Mouse (Mus musculus): ENCODE measurements at regions not wholly inside any gene's neighbourhood (a gene's known extent, or its start where the extent isn't known, plus 50 kb on each side); places are given as distances from the start of the nearest gene placed in this dataset.
A peak's percentile ranks its signal among the peaks of the same experiment; 100 is the strongest.

DNA sequence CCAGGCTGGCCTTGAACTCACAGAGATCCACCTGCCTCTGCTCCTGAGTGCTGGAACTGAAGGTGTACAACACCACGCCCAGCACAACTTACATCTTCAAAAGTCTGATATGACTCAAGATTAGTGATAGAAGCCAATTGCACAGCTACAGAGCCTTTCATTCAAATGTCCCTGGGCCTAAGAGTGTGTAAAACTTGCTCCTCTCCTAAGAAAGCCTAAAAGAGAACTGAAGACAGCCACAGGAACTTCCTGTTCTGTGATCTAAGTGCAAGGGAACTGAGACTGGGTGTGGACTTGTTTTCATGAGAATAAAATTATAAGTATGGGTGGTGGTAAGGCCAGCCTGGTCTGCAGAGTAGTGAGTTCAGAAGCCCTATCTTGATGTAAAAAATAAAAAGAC is 52.5 kb upstream of the Kdm7a start:
- H3K9me3 ChIP-seq (replicated peaks; ENCODE audit: insufficient read depth, low read length) = no peaks in the 10 kb centered on the region
- H3K27ac ChIP-seq (ENCODE audit: control insufficient read depth, low read depth, low read length) = no peak overlapping the region
- DNase-seq (ENCODE audit: low read depth, low spot score) = peak; percentile 42
- no peak overlapping the region for H3K9ac ChIP-seq (ENCODE audit: control insufficient read depth, low read depth, low read length, poor library complexity, severe bottlenecking)
- TF ChIP-seq MAZ (IDR thresholded peaks at IDR 0.05; ENCODE audit: low read depth, low read length) (no peak), ETS1 (IDR thresholded peaks at IDR 0.05; ENCODE audit: low read depth, low read length) (no peak), BHLHE40 (IDR thresholded peaks at IDR 0.05; ENCODE audit: borderline replicate concordance, low read depth, low read length) (no peak), ZKSCAN1 (IDR thresholded peaks at IDR 0.05; ENCODE audit: low read depth, low read length) (no peak), ZC3H11A (IDR thresholded peaks at IDR 0.05; ENCODE audit: low read depth, low read length) (no peak), CHD1 (IDR thresholded peaks at IDR 0.05; ENCODE audit: low read depth, low read length) (no peak), MAFK (IDR thresholded peaks at IDR 0.05; ENCODE audit: borderline replicate concordance, low read depth, low read length) (no peak), MEF2A (IDR thresholded peaks at IDR 0.05; ENCODE audit: extremely low read depth, insufficient replicate concordance, low read depth, low read length, poor library complexity, severe bottlenecking) (no peak), RAD21 (IDR thresholded peaks at IDR 0.05; ENCODE audit: low read depth, low read length) (no peak)
- no peak overlapping the region for H3K4me3 ChIP-seq (ENCODE audit: control insufficient read depth in 1 of 2, insufficient read depth in 1 of 2, low read depth in 2 of 2, low read length in 2 of 2)
- no peaks in the 10 kb centered on the region for H3K4me1 ChIP-seq (ENCODE audit: control insufficient read depth in 1 of 2, insufficient read depth in 2 of 2, low read length in 2 of 2)
- H3K79me2 ChIP-seq (ENCODE audit: control insufficient read depth, insufficient read depth, low read length, poor library complexity) = no peaks in the 10 kb centered on the region
- H3K27me3 ChIP-seq (ENCODE audit: control insufficient read depth in 1 of 2, insufficient read depth in 2 of 2, low read length in 2 of 2) = no peaks in the 10 kb centered on the region
- H3K36me3 ChIP-seq (ENCODE audit: control insufficient read depth in 1 of 2, insufficient read depth in 2 of 2, low read length in 2 of 2) = no peaks in the 10 kb centered on the region

DNA sequence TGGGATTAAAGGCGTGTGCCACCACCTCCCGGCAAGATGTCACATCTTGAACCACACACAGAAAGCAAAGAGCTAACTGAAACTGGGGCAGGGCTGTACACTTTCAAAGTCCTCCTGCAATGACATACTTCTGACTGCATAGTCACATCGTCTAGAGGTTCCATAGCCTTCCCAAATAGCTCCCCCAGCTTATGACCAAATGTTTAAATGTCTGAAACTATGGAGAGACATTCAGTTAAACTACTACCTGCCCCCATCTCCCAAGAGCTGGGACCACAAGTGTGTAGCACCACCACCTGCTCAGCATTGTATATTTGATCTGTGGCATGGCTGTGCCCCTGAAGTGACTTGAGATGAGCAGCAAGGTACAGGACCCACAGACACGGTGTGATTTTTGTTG is 52.1 kb upstream of the Kdm7a start:
- DNase-seq (ENCODE audit: low read depth, low spot score) = no peak
- H3K9me3 ChIP-seq (replicated peaks; ENCODE audit: insufficient read depth, low read length) = no peaks in the 10 kb centered on the region
- H3K79me2 ChIP-seq (ENCODE audit: control insufficient read depth, insufficient read depth, low read length, poor library complexity) = no peaks in the 10 kb centered on the region
- H3K27ac ChIP-seq (ENCODE audit: control insufficient read depth, low read depth, low read length) = no peak overlapping the region
- no peaks in the 10 kb centered on the region for H3K36me3 ChIP-seq (ENCODE audit: control insufficient read depth in 1 of 2, insufficient read depth in 2 of 2, low read length in 2 of 2)
- no peaks in the 10 kb centered on the region for H3K27me3 ChIP-seq (ENCODE audit: control insufficient read depth in 1 of 2, insufficient read depth in 2 of 2, low read length in 2 of 2)
- no peak overlapping the region for H3K9ac ChIP-seq (ENCODE audit: control insufficient read depth, low read depth, low read length, poor library complexity, severe bottlenecking)
- TF ChIP-seq CTCF (IDR thresholded peaks at IDR 0.05 in 2 of 3, conservative IDR thresholded peaks at IDR 0.05 in 1 of 3; ENCODE audit: control insufficient read depth in 1 of 3, insufficient read depth in 1 of 3, low read depth in 2 of 3, low read length in 3 of 3, poor library complexity in 1 of 3, severe bottlenecking in 1 of 3) (no peak), HCFC1 (IDR thresholded peaks at IDR 0.05; ENCODE audit: low read depth, low read length) (no peak), USF1 (IDR thresholded peaks at IDR 0.05; ENCODE audit: low read depth, low read length) (no peak), MYB (IDR thresholded peaks at IDR 0.05; ENCODE audit: low read depth, low read length) (no peak), USF2 (IDR thresholded peaks at IDR 0.05; ENCODE audit: borderline replicate concordance in 1 of 2, insufficient read depth in 1 of 2, low read depth in 1 of 2, low read length in 2 of 2) (no peak), POLR2A (IDR thresholded peaks at IDR 0.05; ENCODE audit: control insufficient read depth in 1 of 2, insufficient read depth in 1 of 2, low read depth in 1 of 2, low read length in 2 of 2, poor library complexity in 1 of 2) (no peak), NRF1 (IDR thresholded peaks at IDR 0.05; ENCODE audit: insufficient read depth, low read depth, low read length, poor library complexity, severe bottlenecking) (no peak), TBP (IDR thresholded peaks at IDR 0.05; ENCODE audit: low read depth, low read length) (no peak), BHLHE40 (IDR thresholded peaks at IDR 0.05; ENCODE audit: borderline replicate concordance, low read depth, low read length) (no peak), MEF2A (IDR thresholded peaks at IDR 0.05; ENCODE audit: extremely low read depth, insufficient replicate concordance, low read depth, low read length, poor library complexity, severe bottlenecking) (no peak), RAD21 (IDR thresholded peaks at IDR 0.05; ENCODE audit: low read depth, low read length) (no peak), E2F4 (IDR thresholded peaks at IDR 0.05; ENCODE audit: borderline replicate concordance, low read depth, low read length) (no peak), MAFK (IDR thresholded peaks at IDR 0.05; ENCODE audit: borderline replicate concordance, low read depth, low read length) (no peak), MXI1 (IDR thresholded peaks at IDR 0.05; ENCODE audit: low read depth, low read length) (no peak), KAT2A (conservative IDR thresholded peaks at IDR 0.05; ENCODE audit: low read depth, low read length) (no peak), CHD1 (IDR thresholded peaks at IDR 0.05; ENCODE audit: low read depth, low read length) (no peak)
- H3K4me1 ChIP-seq (ENCODE audit: control insufficient read depth in 1 of 2, insufficient read depth in 2 of 2, low read length in 2 of 2) = no peaks in the 10 kb centered on the region
- no peak overlapping the region for H3K4me3 ChIP-seq (ENCODE audit: control insufficient read depth in 1 of 2, insufficient read depth in 1 of 2, low read depth in 2 of 2, low read length in 2 of 2)

All from MEL (cell line).